ENCODE assay signal across 19 mouse cellular contexts in genomic region chr19:58358063-58358462, GRCm38 (mm10).
DNase-seq lines count a peak whose midpoint lies in the region; ATAC-seq and TF ChIP-seq lines count a peak whose summit lies in the region.
"Had no signal": no experiment of that assay in that cellular context is flagged by ENCODE, and none has a peak within 500 bp of the region (broad histone marks: within the 10 kb centered on the region; RNA-seq: fewer than 3 reads in every experiment).

No protein-coding gene starts in this region.

- peaks cover 0 to 32% of the 10 kb centered on the region in 2 experiments; a peak in 3 of 4 replicates for H3K4me1 ChIP-seq in CH12.LX (ENCODE audit: control insufficient read depth in 1 of 2, insufficient read depth in 2 of 2)
- H3K4me1 ChIP-seq: heart, embryonic 13.5 days had no signal

- no peaks in the 10 kb centered on the region for H3K79me2 ChIP-seq in CH12.LX (replicated peaks; ENCODE audit: control insufficient read depth, extremely low read depth, insufficient read depth, poor library complexity, severe bottlenecking)

- no peak overlapping the region for H3K4me3 ChIP-seq in CH12.LX (replicated peaks in 1 of 3; ENCODE audit: low read depth in 2 of 3, low read length in 2 of 3, poor library complexity in 1 of 3)
- H3K4me3 ChIP-seq: embryonic facial prominence, embryonic 12.5 days; forebrain, embryonic 12.5 days; heart, embryonic 13.5 days; hindbrain, embryonic 12.5 days had no signal

- TF ChIP-seq POLR2A in CH12.LX (IDR thresholded peaks at IDR 0.05; ENCODE audit: low read depth, low read length) = no peak

- dilution Hi-C loops in CH12.LX (cut with MboI; ENCODE audit: extremely low pct_ligation_motif_present, extremely low pct_unique_long_range_greater_than_20kb, low sequenced_read_pairs) = no loop called here

- no peak overlapping the region for H3K9ac ChIP-seq in CH12.LX (ENCODE audit: insufficient read depth, low read depth)
- H3K9ac ChIP-seq: embryonic facial prominence, embryonic 12.5 days; forebrain, embryonic 12.5 days; heart, embryonic 13.5 days; hindbrain, embryonic 12.5 days had no signal

- in situ Hi-C loops in CH12.LX (cut with MboI; ENCODE audit: low pct_ligation_motif_present, low pct_unique_long_range_greater_than_20kb, low sequenced_read_pairs) = no loop called here

- no peaks in the 10 kb centered on the region for H3K27me3 ChIP-seq in CH12.LX (replicated peaks)
- H3K27me3 ChIP-seq: embryonic facial prominence, embryonic 12.5 days; hindbrain, embryonic 12.5 days had no signal

- H3K4me2 ChIP-seq in CH12.LX (ENCODE audit: insufficient read depth, low read depth, poor library complexity, severe bottlenecking) = peak overlapping the region; percentile 75
- H3K4me2 ChIP-seq: embryonic facial prominence, embryonic 12.5 days; forebrain, embryonic 12.5 days; heart, embryonic 13.5 days; hindbrain, embryonic 12.5 days had no signal

- TF ChIP-seq RAD21 in CH12.LX (IDR thresholded peaks at IDR 0.05; ENCODE audit: low read depth, low read length) = no peak

- peak; percentile 48 for DNase-seq in thymus, postnatal 0 days (ENCODE audit: low spot score)
- no peak for DNase-seq in thymus, postnatal 36 days
- peak; percentile 38 for DNase-seq in CH12.LX (ENCODE audit: extremely low read depth)
- no peak for DNase-seq in layer of hippocampus, postnatal 10 days (ENCODE audit: low spot score in 2 of 2)
- DNase-seq: adrenal gland, adult 8-10 months; adrenal gland, postnatal 36 days; cerebellum, adult 2 months; cerebellum, postnatal 10 days; gastrocnemius, postnatal 10 days; heart, postnatal 36 days had no signal

- no peak overlapping the region for H3K27ac ChIP-seq in CH12.LX (ENCODE audit: insufficient read depth, low read depth)
- H3K27ac ChIP-seq: embryonic facial prominence, embryonic 12.5 days; forebrain, embryonic 12.5 days; heart, embryonic 13.5 days; hindbrain, embryonic 12.5 days had no signal

- ATAC-seq in hematopoietic stem cell, adult 5-6 weeks (replicated peaks in 1 of 2; ENCODE audit: insufficient read depth in 1 of 2, low FRiP score in 2 of 2, low TSS enrichment in 1 of 2, low read depth in 1 of 2, poor library complexity in 2 of 2, severe bottlenecking in 2 of 2) = peak; percentile 63 to 65
- ATAC-seq in megakaryocyte-erythroid progenitor cell, adult 5-6 weeks (replicated peaks; ENCODE audit: low FRiP score, low TSS enrichment, poor library complexity, severe bottlenecking) = no peak
- ATAC-seq: forebrain, embryonic 16.5 days; hindbrain, embryonic 16.5 days had no signal

- H3K36me3 ChIP-seq in CH12.LX (replicated peaks in 1 of 2; ENCODE audit: control insufficient read depth in 1 of 2, insufficient read depth in 1 of 2, low read length in 1 of 2) = no peaks in the 10 kb centered on the region
- H3K36me3 ChIP-seq: embryonic facial prominence, embryonic 12.5 days; forebrain, embryonic 12.5 days; G1E; heart, embryonic 13.5 days; hindbrain, embryonic 12.5 days had no signal

- TF ChIP-seq EP300 in CH12.LX (IDR thresholded peaks at IDR 0.05; ENCODE audit: low read length) = peak; percentile 29; the same call in 1 of the 2 replicates

- no peak for TF ChIP-seq CTCF in CH12.LX (conservative IDR thresholded peaks at IDR 0.05 in 1 of 2, IDR thresholded peaks at IDR 0.05 in 1 of 2; ENCODE audit: low read depth in 2 of 2, low read length in 2 of 2)

- no peaks in the 10 kb centered on the region for H3K9me3 ChIP-seq in CH12.LX (replicated peaks; ENCODE audit: low read length)
- H3K9me3 ChIP-seq: embryonic facial prominence, embryonic 12.5 days; forebrain, embryonic 12.5 days; heart, embryonic 13.5 days; hindbrain, embryonic 12.5 days had no signal

TF ChIP-seq in CH12.LX, 34 proteins besides CTCF, POLR2A, EP300 and RAD21:
- TF ChIP-seq NELFE (IDR thresholded peaks at IDR 0.05; ENCODE audit: low read depth, low read length) (no peak), GABPA (IDR thresholded peaks at IDR 0.05; ENCODE audit: insufficient replicate concordance, low read depth, low read length) (no peak), MXI1 (IDR thresholded peaks at IDR 0.05; ENCODE audit: low read depth, low read length) (no peak), ZNF384 (IDR thresholded peaks at IDR 0.05; ENCODE audit: low read depth, low read length) (no peak), MEF2A (IDR thresholded peaks at IDR 0.05; ENCODE audit: borderline replicate concordance, low read depth, low read length) (no peak), TCF12 (IDR thresholded peaks at IDR 0.05; ENCODE audit: low read depth, low read length) (no peak), ELF1 (IDR thresholded peaks at IDR 0.05; ENCODE audit: low read depth, low read length) (no peak), HCFC1 (IDR thresholded peaks at IDR 0.05; ENCODE audit: low read depth, low read length) (no peak), MAFK (IDR thresholded peaks at IDR 0.05; ENCODE audit: insufficient replicate concordance, low read length) (no peak), JUND (conservative IDR thresholded peaks at IDR 0.05; ENCODE audit: low read depth, low read length) (peak; percentile 46; the same call in 1 of the 2 replicates), JUN (IDR thresholded peaks at IDR 0.05; ENCODE audit: insufficient read depth, low read depth, low read length) (0 out of 2 replicates have a peak, but pooled peaks have one; percentile 23), MAX (IDR thresholded peaks at IDR 0.05; ENCODE audit: low read length) (no peak), RCOR1 (conservative IDR thresholded peaks at IDR 0.05; ENCODE audit: low read depth, low read length) (no peak), POLR2AphosphoS2 (IDR thresholded peaks at IDR 0.05; ENCODE audit: low read depth, low read length) (no peak), PAX5 (IDR thresholded peaks at IDR 0.05; ENCODE audit: low read length) (no peak), BHLHE40 (IDR thresholded peaks at IDR 0.05; ENCODE audit: low read depth, low read length) (0 out of 2 replicates have a peak, but pooled peaks have one; percentile 14), CHD2 (IDR thresholded peaks at IDR 0.05; ENCODE audit: low read length) (no peak), ETS1 (conservative IDR thresholded peaks at IDR 0.05; ENCODE audit: low read depth, low read length) (no peak), TBP (conservative IDR thresholded peaks at IDR 0.05; ENCODE audit: low read depth, low read length) (no peak), IRF4 (IDR thresholded peaks at IDR 0.05; ENCODE audit: low read depth, low read length) (no peak), SMC3 (IDR thresholded peaks at IDR 0.05; ENCODE audit: low read depth, low read length) (no peak), ZKSCAN1 (IDR thresholded peaks at IDR 0.05; ENCODE audit: borderline replicate concordance, low read depth, low read length) (no peak), ZC3H11A (IDR thresholded peaks at IDR 0.05; ENCODE audit: low read depth, low read length) (no peak), MAZ (IDR thresholded peaks at IDR 0.05; ENCODE audit: low read depth, low read length) (no peak), UBTF (IDR thresholded peaks at IDR 0.05; ENCODE audit: low read depth, low read length) (no peak), SIN3A (IDR thresholded peaks at IDR 0.05; ENCODE audit: low read length) (0 out of 2 replicates have a peak, but pooled peaks have one; percentile 20), CHD1 (IDR thresholded peaks at IDR 0.05; ENCODE audit: low read depth, low read length) (no peak), KAT2A (IDR thresholded peaks at IDR 0.05; ENCODE audit: insufficient replicate concordance, low read length) (no peak), ZMIZ1 (IDR thresholded peaks at IDR 0.05; ENCODE audit: low read depth, low read length) (no peak), E2F4 (IDR thresholded peaks at IDR 0.05; ENCODE audit: insufficient replicate concordance, low read depth, low read length) (no peak)

Comparison
In these comparisons a context has a peak if more than half of its experiments do, and no peak if none do; other contexts are left out.
1. DNase-seq: peak in thymus, postnatal 0 days (single experiment) and CH12.LX (single experiment); none in thymus, postnatal 36 days (0 of 2) and layer of hippocampus, postnatal 10 days (0 of 2).